Mouse (Mus musculus) lung, postnatal 10 days (tissue): ENCODE data around the gene Asb16.

Experiments
- DNase-seq: peaks from one replicate; pipeline ENCODE4 v3.0.0; 2021

The Asb16 gene

DNA sequence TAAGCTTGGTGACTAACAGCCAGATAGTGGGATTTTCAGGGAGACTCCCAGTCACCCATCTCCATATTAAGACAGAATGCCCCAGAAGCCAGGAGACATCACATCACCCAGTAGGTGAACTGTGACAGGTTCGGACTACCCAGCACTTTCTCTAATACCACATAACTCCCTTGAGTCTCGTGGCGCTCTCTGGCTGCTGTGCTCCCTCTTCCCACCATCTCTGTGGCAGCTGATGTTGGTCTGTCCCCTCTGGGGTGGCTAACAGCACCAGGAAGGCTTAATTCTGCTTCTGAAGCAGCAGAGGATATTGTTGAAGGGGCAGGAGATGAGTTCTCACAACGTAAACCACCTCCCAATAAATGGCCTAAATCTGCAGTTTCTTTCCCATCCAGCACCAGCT, 43.4 kb downstream of the Asb16 start:
- DNase-seq: no peak

DNA sequence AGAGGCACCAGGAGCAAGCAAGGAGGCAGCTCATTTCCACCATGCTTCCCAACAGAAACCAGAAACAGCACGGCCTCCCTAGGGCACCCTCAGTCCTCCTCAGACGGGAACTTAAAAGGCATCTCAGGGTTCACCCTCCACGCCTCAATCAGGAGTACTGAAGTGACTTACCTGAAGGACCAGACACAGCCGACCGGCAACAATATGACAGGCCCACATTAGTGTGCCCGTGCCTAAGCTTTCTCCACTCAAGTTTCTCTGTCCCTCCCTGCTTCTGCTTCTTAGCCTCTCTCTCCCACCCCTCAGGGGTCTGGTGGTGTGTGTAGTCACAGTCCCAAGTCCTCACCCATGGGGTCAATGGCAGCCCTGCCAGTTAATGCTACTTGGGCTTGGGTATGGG, 44.0 kb downstream of the Asb16 start:
- no peak for DNase-seq

DNA sequence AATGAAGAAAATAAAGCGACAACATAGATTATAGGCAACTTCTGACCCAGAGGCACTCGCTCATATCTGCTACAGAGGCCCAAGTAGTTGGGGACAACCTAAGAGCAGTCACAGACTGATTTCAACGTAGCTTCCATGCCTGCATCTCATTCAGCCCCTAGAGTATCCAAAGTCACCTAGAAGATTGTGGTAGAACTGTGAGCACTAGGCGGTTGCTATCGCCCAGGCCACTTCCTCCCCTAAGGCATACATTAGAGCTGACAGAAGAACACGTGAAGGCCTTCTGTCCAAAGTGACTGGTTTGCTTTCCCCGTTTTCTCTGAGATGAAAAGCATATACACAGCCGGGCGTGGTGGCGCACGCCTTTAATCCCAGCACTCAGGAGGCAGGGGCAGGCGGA, 45.8 kb downstream of the Asb16 start:
- DNase-seq: no peak

DNA sequence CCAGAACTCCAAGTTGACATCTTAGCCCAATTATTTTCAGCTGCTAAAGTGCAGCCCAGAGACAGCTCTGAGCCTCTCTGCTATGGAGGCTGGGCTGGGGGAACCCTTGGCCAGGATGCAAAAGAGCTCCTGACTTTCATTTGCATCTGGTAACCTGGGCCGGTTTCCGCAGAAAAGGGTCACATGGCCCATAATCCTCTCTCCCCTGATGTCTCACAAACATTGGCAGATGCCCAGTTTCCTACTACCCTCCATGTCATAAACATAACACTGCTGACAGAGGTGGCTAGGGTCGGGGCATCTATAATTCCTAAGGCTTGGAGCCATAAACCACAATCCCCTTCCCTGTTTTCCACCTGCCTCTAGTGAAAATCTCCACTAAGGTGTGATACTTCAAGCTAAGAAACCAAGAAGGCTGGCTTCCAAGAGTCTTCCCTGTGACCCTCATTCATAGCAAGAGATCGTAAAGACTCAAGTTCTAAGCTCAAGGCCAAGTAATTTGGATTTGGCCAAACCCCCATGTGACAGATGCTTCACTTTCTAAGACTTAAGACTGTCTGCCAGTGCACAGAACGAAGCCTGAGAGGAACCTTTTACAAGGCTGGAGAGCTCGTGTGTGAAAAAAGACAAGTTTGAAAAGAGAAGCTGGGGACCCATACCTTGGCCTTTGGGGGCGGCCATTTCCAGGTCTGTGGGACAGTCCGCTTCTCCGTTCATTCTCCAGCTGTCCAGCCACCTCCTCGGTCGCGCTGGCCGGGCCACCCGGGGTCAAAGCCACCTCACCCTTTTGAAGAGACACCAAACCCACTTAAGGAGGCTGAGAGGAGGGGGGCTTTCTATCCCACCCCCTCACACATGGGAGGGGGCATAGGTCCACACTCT, 47.4 kb downstream of the Asb16 start:
- DNase-seq: no peak

DNA sequence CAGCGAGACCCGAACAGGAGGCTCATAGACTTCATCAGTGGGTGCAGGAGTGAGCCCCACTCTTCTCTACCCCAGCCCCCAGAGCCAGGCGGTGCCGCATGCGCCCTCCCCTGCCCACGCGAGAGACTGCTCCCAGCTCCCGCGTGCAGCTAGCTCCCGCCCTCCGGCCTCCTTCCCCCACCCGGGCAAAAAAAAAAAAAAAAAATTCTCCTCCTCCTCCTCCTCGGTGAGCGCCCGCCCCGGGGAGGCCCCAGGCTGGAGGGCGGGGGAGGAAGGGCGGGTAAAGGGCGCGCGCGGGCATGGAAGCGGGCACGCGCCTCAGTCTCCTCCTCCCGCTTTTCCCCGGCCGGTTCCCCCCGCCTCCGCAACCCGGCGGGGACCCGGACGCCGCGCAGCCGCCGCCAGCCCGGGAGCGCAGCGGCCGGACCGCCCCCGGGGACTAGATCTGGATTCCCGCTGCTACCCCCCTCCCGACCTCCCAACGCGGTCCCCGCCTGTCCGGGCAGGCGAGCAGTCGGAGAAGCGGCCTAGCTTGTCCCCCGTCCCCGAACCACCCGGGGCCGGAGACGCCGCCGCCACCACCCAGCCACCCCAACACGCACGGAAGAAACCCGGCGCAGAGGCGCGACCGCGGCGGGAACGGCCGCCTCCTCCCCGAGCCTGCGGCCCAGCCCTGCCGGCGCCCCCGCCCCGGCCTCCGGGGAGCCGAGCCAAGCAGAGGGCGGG, 48.2 kb downstream of the Asb16 start:
- DNase-seq: peak; percentile 93

DNA sequence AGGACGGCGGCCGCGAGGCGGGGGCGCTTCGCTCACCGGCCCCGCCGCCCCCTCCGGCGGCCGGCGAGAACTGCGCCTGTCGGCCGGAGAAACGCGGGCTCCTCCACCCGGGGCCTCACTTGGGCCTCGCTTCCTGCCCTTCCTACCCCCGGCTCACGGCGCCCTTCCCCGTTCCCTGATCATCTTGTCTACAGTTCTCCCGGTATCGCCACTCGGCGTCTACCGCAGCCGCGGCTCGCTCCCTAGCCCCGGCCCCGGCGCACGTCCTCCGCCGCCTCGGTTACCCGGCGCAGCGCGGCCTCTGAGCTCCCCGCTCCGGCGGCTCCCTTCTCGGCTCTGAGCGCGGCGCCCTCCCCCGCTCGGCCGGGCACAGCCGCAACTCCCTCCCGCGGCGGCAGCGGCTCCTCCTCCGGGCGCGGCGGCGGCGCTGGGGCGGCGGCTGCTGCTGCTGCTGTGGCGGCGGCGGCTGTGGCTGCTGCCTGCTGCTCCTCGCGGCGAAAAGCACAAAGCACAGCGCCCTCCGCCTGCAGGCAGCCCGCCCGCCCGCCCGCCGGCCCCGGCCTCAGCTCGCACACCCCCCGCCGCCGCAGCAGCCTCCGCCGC, 48.9 kb downstream of the Asb16 start:
- peak; percentile 79 for DNase-seq

DNA sequence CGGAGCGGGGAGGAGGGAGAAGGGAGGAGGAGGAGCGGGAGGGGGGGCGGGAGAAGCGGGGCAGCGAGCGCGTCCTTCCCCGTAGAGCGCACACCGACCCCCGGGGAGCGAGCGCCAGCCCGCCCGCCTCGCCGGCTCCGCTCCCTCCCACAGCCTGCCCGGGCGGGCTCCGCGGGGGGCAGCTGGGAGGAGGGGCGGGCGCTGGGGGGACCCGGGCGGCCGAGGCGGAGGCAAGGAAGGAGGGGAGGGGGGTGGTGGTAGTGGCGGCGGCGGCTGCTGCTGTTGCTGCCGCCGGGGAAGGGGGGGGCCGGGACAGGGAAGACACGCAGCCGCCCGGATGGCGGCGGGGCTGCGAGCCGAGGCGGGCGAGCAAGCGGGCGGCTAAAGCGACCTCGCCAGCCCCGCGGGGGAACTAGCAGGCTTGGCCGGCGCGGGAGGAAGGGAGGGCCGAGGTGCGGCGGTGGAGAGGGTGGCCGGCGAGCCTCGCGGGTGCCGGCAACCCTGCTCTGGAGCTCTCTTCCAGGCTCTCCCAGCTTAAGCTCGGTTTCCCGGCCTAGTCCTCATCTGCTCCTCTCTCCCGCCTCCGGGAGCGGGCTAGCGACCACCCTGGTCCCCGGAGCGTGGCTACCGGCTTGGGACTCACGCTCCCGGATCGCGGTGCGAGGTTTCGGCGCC, 49.5 kb downstream of the Asb16 start:
- DNase-seq: peak; percentile 87

DNA sequence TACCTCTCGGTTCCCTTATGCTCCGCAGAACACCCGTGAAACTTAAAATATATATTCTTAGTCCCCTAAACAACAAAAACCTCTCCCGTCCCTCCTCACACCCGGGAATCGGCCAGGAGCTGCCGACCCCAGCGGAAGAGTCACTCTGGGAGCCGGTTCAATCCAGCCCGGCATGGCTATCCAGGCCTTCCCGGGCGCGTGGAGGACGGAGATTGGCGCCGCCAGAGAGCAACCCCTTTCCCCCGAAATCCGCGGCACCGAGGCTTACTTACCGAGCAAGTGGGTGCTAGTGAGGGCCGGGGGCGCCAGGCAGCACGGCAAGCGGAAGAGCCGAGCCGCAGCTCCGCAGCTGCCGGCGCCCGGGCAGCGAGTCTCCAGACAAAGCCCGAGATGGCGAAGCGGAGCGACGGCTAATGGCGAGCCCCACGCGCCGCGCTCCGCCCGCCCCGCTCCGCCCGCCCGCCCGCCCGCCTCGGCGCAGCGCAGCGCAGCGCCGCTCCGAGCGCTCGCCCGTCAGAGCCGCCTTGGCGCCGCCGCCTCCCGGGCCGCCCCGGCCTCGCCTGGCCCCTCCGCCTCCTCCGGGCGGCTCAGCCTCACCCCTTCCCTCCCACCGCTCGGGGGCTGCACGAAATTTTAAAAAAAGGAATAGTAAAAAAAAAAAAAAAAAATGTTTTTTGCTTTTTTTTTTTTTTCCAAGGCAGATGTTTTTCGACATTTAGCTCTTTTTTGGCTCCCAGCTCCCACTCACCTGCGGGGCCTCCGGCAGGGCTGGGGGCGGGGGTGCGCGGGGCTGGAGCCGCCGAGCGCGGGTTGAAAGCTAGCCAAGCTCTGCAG, 50.2 kb downstream of the Asb16 start:
- DNase-seq: peak; percentile 59

DNA sequence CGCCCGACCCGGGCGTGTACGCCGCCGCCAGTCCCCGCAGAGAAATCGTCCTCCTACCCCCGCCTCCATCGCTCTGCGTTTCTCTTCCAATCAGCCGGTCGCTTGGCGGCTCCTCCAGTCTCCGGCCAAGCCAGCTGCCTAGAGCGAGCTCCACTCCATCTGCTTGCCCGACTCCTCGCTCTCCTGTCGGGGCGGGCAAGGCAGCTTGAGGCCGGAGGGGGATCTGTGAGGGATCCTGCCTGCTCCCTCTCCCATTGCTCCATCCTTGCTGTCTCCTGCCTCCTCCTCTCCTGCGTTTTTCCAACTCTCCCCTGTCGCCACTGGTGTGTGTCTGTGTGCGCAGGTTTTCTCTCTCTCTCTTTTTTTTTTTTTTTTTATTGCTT, 50.9 kb downstream of the Asb16 start, which contains the start of gene Ubtf:
Ubtf (minus strand) TSS at position 333 of the 383 bp plus-strand sequence.
- peak; percentile 89 for DNase-seq

DNA sequence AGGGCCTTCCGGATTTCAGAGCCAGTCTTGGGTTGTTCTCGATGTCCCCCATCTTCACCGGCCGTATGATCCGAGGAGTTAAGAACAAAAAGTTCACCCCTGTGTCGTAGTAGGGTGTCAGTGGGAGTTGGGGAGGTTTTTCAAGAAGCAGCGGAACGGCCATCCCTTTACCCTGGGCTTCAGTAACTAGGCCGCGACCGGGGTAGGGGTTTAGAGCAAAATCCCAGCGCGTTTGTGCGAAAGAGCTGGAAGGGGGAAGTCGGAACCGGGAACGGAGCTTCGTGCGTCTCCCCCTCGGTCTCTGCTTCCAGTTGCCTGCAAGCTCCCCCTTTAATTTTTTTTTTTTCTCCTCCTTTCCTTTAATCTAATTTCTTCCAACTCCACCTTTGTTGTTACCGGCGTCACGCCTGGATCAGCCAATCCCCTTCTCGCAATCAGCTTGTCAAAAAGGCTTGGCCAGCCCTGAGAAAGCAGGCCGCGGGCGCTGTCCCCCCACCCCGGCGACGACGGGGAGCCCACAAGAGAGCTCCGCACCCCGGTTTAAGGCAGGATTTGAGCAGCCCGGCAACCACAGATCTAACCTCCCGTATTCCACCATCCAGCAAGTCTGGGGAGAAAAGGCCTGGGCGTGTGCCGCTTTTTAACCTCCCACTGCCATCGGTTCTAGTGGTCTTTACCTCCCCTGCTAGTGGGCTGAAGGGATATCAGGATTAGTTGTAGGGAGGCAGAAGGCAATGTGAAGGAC, 51.6 kb downstream of the Asb16 start:
- DNase-seq: peak; percentile 88

DNA sequence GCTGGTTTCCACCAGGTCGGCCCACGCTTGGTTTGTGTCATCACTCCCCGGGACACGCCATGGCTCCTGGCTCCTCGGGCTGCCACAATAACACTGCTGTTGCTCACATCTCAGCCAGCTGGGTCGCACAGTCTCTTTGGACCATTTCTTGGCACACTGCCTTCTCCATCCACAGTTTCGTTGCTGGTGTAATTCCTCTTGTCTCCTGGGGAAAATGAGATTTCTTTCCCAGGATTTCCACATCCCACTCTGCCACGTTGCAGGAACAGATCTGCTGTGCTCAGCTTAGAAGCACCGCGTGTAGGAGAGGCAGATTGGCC, 52.1 kb downstream of the Asb16 start:
- DNase-seq: peak; percentile 92

DNA sequence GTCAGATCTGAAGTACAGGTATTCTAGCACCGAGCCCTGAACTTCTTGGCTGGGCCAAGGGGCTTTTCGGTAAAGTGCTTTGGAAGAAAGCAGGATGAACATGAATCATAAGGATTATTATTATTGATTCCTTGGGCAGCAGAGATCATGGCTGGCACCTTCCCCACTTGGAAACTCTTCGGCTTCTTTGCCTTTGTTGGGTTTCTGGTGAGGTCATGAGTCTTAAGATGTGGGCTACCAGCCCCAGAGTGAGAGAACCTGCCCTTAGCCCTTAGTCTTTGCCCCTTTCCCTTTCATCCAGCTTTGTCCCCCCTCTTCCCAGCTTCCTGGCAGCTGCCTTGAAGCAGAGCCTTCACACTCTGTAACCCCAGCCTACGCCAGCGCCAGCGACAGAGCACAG, 53.4 kb downstream of the Asb16 start:
- no peak for DNase-seq

DNA sequence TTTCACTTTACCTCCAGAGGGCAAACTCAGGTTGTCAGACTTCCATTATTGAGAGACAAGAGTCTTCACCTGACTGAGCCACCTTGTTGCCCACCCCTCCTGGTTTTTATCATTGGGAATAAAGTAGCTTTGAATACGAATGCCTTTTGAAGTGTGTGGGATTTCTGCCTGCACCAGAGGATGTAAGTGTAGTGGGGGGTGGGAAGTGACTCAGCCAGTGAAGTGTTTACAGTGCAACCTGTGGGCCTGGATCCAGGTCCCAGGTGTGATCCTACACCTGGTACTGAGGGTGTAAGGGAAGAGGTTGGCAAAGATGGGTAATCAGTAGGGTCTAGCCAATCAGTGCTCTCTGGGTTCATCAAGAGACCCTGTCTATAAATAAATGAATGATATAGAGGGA, 55.0 kb downstream of the Asb16 start:
- no peak for DNase-seq

DNA sequence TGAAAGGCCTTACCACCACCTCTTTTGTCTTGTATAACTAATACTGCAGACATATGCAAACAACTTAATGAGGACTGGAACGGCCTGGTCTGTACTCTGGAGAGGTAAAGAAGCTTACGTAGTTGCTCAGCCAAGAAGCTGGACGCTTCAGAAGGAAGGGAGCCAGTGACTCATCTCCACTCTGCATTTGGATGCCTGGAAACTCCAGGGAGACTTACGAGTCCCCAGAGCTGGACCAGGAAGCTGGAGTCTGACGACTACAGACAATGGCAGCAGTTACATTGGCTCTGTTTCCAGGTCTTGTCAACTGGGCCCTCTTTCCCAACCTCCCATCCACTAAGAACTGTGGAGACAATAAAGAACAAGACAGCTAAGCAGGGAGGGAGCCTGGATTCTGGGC, 58.7 kb downstream of the Asb16 start:
- no peak for DNase-seq

DNA sequence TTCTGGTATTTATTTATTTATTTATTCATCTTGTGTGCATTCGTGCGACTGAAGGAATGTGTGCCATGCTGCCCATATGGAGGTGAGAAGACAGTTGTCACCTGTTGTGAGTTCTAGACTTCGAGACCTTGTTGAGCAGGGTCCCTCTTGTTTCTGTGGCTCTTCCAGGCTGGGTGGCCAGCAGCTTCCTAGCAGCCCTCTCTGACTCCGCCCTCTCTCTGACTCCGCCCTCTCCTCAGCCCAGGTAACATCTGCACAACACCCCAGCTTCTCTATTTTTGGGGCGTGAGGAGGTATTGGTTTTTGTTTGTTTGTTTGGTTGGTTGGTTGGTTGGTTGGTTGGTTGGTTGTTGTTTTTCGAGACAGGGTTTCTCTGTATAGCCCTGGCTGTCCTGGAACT, 59.3 kb downstream of the Asb16 start:
- DNase-seq: no peak
